Mouse (Mus musculus) ZHBTc4 (cell line): ENCODE measurements at regions not wholly inside any gene's neighbourhood (a gene's known extent, or its start where the extent isn't known, plus 50 kb on each side); places are given as distances from the start of the nearest gene placed in this dataset.
"Not testable (repeated sequence)": the region's sequence is repeated elsewhere in the genome, so short reads cannot be mapped to it uniquely, and the experiment has no call there.

Experiments used
- DNase-seq: peaks from one replicate; pipeline ENCODE4 v3.0.0-alpha.2; 2011; ENCODE audit warnings: low read depth, low spot score

GRCm38 (mm10) chr3:36387431-36387830 lies 88.3 kb downstream of the Anxa5 start:
- DNase-seq = no peak

GRCm38 (mm10) chr3:36383438-36383945 lies 92.2 kb downstream of the Anxa5 start:
- DNase-seq = no peak

- DNase-seq = no peak
Observed at GRCm38 (mm10) chr3:36381621-36382193, 94.0 kb downstream of the Anxa5 start.

GRCm38 (mm10) chr3:36375722-36376121 lies 100.0 kb downstream of the Anxa5 start:
- no peak for DNase-seq

GRCm38 (mm10) chr3:36374939-36375338 lies 100.8 kb downstream of the Anxa5 start:
- DNase-seq = no peak

- no peak for DNase-seq
Observed at GRCm38 (mm10) chr3:36360933-36361332, 114.8 kb downstream of the Anxa5 start.

GRCm38 (mm10) chr3:36354201-36354600 lies 121.5 kb downstream of the Anxa5 start:
- DNase-seq = not testable (repeated sequence)

GRCm38 (mm10) chr3:36352032-36352742 lies 123.5 kb downstream of the Anxa5 start:
- peak; percentile 33 for DNase-seq

GRCm38 (mm10) chr3:36349073-36349472 lies 126.6 kb downstream of the Anxa5 start:
- DNase-seq = no peak

GRCm38 (mm10) chr3:36340889-36341533 lies 118.9 kb upstream of the Qrfpr start:
- DNase-seq = no peak

- DNase-seq = no peak
Observed at GRCm38 (mm10) chr3:36339656-36340055, 117.5 kb upstream of the Qrfpr start.

- DNase-seq = no peak
Observed at GRCm38 (mm10) chr3:36334279-36334678, 112.2 kb upstream of the Qrfpr start.

- DNase-seq = no peak
Observed at GRCm38 (mm10) chr3:36332016-36332415, 109.9 kb upstream of the Qrfpr start.

- DNase-seq = peak; percentile 93
Observed at GRCm38 (mm10) chr3:36330656-36331055, 108.5 kb upstream of the Qrfpr start.

GRCm38 (mm10) chr3:36329631-36330030 lies 107.5 kb upstream of the Qrfpr start:
- DNase-seq = no peak

- DNase-seq = no peak
Observed at GRCm38 (mm10) chr3:36328927-36329326, 106.8 kb upstream of the Qrfpr start.

GRCm38 (mm10) chr3:36318635-36319034 lies 96.5 kb upstream of the Qrfpr start:
- no peak for DNase-seq

- peak; percentile 58 for DNase-seq
Observed at GRCm38 (mm10) chr3:36311337-36311736, 89.2 kb upstream of the Qrfpr start.

GRCm38 (mm10) chr3:36310642-36311267 lies 88.6 kb upstream of the Qrfpr start:
- DNase-seq = no peak

- no peak for DNase-seq
Observed at GRCm38 (mm10) chr3:36296792-36297191, 74.7 kb upstream of the Qrfpr start.

GRCm38 (mm10) chr3:36291971-36292370 lies 69.9 kb upstream of the Qrfpr start:
- DNase-seq = no peak

- DNase-seq = peak; percentile 17
Observed at GRCm38 (mm10) chr3:36284066-36284465, 62.0 kb upstream of the Qrfpr start.
